Mouse (Mus musculus) heart, adult 8-10 months (tissue): ENCODE data around the gene Gm17387. TPM values are rescaled to one million over a fixed set of nuclear protein-coding genes. Genes with fewer than 3 reads are reported as not detected.

Source experiments
- DNase-seq: peaks from one replicate; pipeline ENCODE4 v3.0.0; 2022; ENCODE audit warnings: low spot score
- total RNA-seq, 4 experiments: library from RNA; stranded (reverse); gene quantifications; 2 replicates each; pipeline ENCODE4 v1.2.4; 2022

The Gm17387 gene
- not detected for total RNA-seq

GRCm38 (mm10) chr7:141028831-141029230, at the start of gene Gm17387:
Gene Gm17387 (plus strand): TSS chr7:141029131.
- no peak for DNase-seq

- no peak for DNase-seq
Observed at GRCm38 (mm10) chr7:140981704-140982103, 47.2 kb upstream of the Gm17387 start.

- no peak for DNase-seq
Observed at GRCm38 (mm10) chr7:140982971-140983370, 46.0 kb upstream of the Gm17387 start.

GRCm38 (mm10) chr7:140987182-140988138, 41.5 kb upstream of the Gm17387 start:
- DNase-seq: no peak

GRCm38 (mm10) chr7:140989022-140989421, 39.9 kb upstream of the Gm17387 start:
- no peak for DNase-seq

GRCm38 (mm10) chr7:140990185-140990584, 38.7 kb upstream of the Gm17387 start:
- no peak for DNase-seq

GRCm38 (mm10) chr7:140990622-140991021, 38.3 kb upstream of the Gm17387 start:
- no peak for DNase-seq

- DNase-seq: no peak
Observed at GRCm38 (mm10) chr7:140991117-140991689, 37.7 kb upstream of the Gm17387 start.

- DNase-seq: no peak
Observed at GRCm38 (mm10) chr7:140997817-140998216, 31.1 kb upstream of the Gm17387 start.

GRCm38 (mm10) chr7:140998853-140999700, 29.9 kb upstream of the Gm17387 start:
- no peak for DNase-seq

GRCm38 (mm10) chr7:141000881-141001708, 27.8 kb upstream of the Gm17387 start:
- no peak for DNase-seq

GRCm38 (mm10) chr7:141003248-141004010, 25.5 kb upstream of the Gm17387 start:
- no peak for DNase-seq

- no peak for DNase-seq
Observed at GRCm38 (mm10) chr7:141006446-141006845, 22.5 kb upstream of the Gm17387 start.

- DNase-seq: no peak
Observed at GRCm38 (mm10) chr7:141006914-141007313, 22.0 kb upstream of the Gm17387 start.

- DNase-seq: peak; percentile 42
Observed at GRCm38 (mm10) chr7:141008312-141008761, 20.6 kb upstream of the Gm17387 start.

GRCm38 (mm10) chr7:141008938-141009660, 19.8 kb upstream of the Gm17387 start:
- DNase-seq: peak; percentile 90

- DNase-seq: no peak
Observed at GRCm38 (mm10) chr7:141009665-141010064, 19.3 kb upstream of the Gm17387 start.

GRCm38 (mm10) chr7:141010593-141010992, 18.3 kb upstream of the Gm17387 start, which contains the start of gene Ifitm3:
Gene Ifitm3 (minus strand): TSS chr7:141010770.
- DNase-seq: peak; percentile 87

- no peak for DNase-seq
Observed at GRCm38 (mm10) chr7:141011238-141011770, 17.6 kb upstream of the Gm17387 start.
